Mouse (Mus musculus) left cerebral cortex, adult 9 months (tissue): ENCODE data around the gene Eif4enif1.
"Not testable (repeated sequence)": the region's sequence is repeated elsewhere in the genome, so short reads cannot be mapped to it uniquely, and the experiment has no call there.

Experiments
- DNase-seq, 2 experiments: peaks; one replicate each; pipeline ENCODE4 v3.0.0; 2022; ENCODE audit warnings: low spot score in 2 of 2

Gene Eif4enif1

GRCm38 (mm10) chr11:3202231-3202701, at the start of gene Eif4enif1:
Eif4enif1 (plus strand) TSS chr11:3202392.
- peak; percentile 79 to 93 for DNase-seq

GRCm38 (mm10) chr11:3153666-3154397, 48.4 kb upstream of the Eif4enif1 start:
- DNase-seq: peak; percentile 61 to 76

- DNase-seq: not testable (repeated sequence)
These were observed 45.2 kb upstream of the Eif4enif1 start for GRCm38 (mm10) chr11:3156991-3157390.

GRCm38 (mm10) chr11:3157996-3158395, 44.2 kb upstream of the Eif4enif1 start:
- not testable (repeated sequence) for DNase-seq

GRCm38 (mm10) chr11:3158800-3159199, 43.4 kb upstream of the Eif4enif1 start:
- not testable (repeated sequence) for DNase-seq

GRCm38 (mm10) chr11:3161370-3161769, 40.8 kb upstream of the Eif4enif1 start:
- DNase-seq: peak; percentile 55 to 71

- peak; percentile 61 to 71 for DNase-seq
These were observed 39.8 kb upstream of the Eif4enif1 start for GRCm38 (mm10) chr11:3162236-3162897.

GRCm38 (mm10) chr11:3163122-3163521, 39.1 kb upstream of the Eif4enif1 start:
- not testable (repeated sequence) for DNase-seq

GRCm38 (mm10) chr11:3163661-3164060, 38.5 kb upstream of the Eif4enif1 start:
- DNase-seq: not testable (repeated sequence)

- not testable (repeated sequence) for DNase-seq
These were observed 36.9 kb upstream of the Eif4enif1 start for GRCm38 (mm10) chr11:3165210-3165782.

- DNase-seq: not testable (repeated sequence)
These were observed 35.9 kb upstream of the Eif4enif1 start for GRCm38 (mm10) chr11:3166321-3166720.

GRCm38 (mm10) chr11:3167129-3167528, 35.1 kb upstream of the Eif4enif1 start:
- not testable (repeated sequence) for DNase-seq

GRCm38 (mm10) chr11:3167571-3168001, 34.6 kb upstream of the Eif4enif1 start:
- DNase-seq: peak in 1 of 2 experiments; percentile 58

- not testable (repeated sequence) for DNase-seq
These were observed 33.1 kb upstream of the Eif4enif1 start for GRCm38 (mm10) chr11:3169042-3169441.

- DNase-seq: peak in 1 of 2 experiments; percentile 61
These were observed 30.3 kb upstream of the Eif4enif1 start for GRCm38 (mm10) chr11:3171931-3172330.

- not testable (repeated sequence) for DNase-seq
These were observed 29.7 kb upstream of the Eif4enif1 start for GRCm38 (mm10) chr11:3172526-3172925.

GRCm38 (mm10) chr11:3173425-3174318, 28.5 kb upstream of the Eif4enif1 start:
- peak in 1 of 2 experiments; percentile 75 for DNase-seq

- DNase-seq: not testable (repeated sequence)
These were observed 23.0 kb upstream of the Eif4enif1 start for GRCm38 (mm10) chr11:3178968-3179725.

GRCm38 (mm10) chr11:3179726-3180092, 22.5 kb upstream of the Eif4enif1 start:
- peak in 1 of 2 experiments; percentile 33 for DNase-seq

GRCm38 (mm10) chr11:3180510-3181160, 21.6 kb upstream of the Eif4enif1 start:
- not testable (repeated sequence) for DNase-seq
